Mouse (Mus musculus) cortical plate, adult 2 months (tissue): Measurements from ENCODE around the gene Lhfp.

Experiments
- CTCF ChIP-seq: fragments of 200-500 bp; IDR thresholded peaks from 2 replicates; pipeline ENCODE4 v1.5.1; 2011; ENCODE audit warnings: mild to moderate bottlenecking, control low read depth, low read length; ENCODE audit not compliant: insufficient read depth; ENCODE audit errors: extremely low read depth
- POLR2A ChIP-seq: fragments of 200-500 bp; IDR thresholded peaks from 2 replicates; pipeline ENCODE4 v1.6.1; 2011; ENCODE audit warnings: mild to moderate bottlenecking, low read length, control low read depth; ENCODE audit not compliant: insufficient read depth; ENCODE audit errors: extremely low read depth

- TF ChIP-seq CTCF, result no peak
- no peak for TF ChIP-seq POLR2A
Measured at GRCm38 (mm10) chr3:52997381-52997780, 43.9 kb upstream of the Lhfp start.
